Mouse (Mus musculus): ENCODE results near the gene Iars.

GRCm38 (mm10) chr13:49712047-49712721 lies 30.3 kb downstream of the Iars start:
- TF ChIP-seq CTCF (IDR thresholded peaks at IDR 0.05; ENCODE audit: control insufficient read depth, insufficient read depth, insufficient replicate concordance, low read depth, low read length) (no peak), POLR2A (IDR thresholded peaks at IDR 0.05; ENCODE audit: control insufficient read depth, low read depth, low read length) (no peak)
